Mouse (Mus musculus): ENCODE measurements around the gene Slc20a1. TPM values are rescaled to one million over a fixed set of nuclear protein-coding genes. Genes with fewer than 3 reads are reported as not detected.
A peak's percentile ranks its signal among the peaks of the same experiment; 100 is the strongest.

The Slc20a1 gene
- 10 to 100 TPM in 1 of 4 experiments, 1 to 10 TPM in 3; 7.5 to 11.3 (median 8.6) TPM for total RNA-seq (2022)

DNA sequence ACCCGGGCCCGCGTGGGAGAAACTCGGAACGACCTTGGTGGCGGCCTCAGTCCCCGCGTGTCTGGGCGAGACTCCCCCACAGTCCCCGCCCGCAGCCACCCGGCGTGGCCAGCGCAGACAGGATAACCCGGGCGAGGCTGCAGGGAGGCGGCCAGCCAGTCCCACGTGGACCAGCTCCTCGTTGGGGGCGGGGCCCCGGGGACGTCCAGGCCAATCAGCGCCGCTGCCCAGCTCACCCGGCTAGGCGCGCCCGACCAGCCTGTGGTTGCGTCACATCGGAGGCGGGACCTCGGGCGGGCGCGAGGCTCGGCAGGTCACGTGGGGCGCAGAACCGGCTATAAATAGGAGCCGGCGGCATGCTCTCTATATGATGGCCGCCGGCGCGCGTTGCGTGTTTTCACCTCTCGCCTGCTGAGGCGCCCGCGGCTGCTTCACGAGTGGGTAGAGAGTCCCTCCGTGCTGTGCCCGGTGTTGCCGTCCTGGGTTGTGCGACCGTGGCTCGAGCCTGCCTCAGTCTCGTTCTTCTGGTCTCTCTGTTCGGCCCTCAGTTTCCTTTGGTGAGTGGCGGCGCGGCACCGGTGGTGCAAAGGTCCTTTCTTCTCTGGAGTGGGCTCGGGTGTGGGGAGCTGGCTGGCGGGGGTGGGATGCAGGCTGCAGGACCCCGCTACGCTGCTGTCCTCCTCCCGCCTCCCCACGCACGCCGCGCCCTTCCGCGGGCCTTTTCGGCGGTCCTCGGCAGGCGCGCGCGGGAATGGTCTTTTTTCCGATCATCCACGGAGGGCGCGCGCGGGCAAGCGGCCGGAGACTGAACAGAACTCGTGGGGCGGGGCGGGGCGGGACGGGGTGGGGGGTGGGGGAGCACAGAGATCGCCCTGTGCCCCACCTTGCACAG is at the start of gene Slc20a1:
TSS of gene Slc20a1 (plus strand) at position 329 of the 892 bp plus-strand sequence.
- DNase-seq (ENCODE audit: low spot score in 2 of 2) = peak; percentile 98 to 99

DNA sequence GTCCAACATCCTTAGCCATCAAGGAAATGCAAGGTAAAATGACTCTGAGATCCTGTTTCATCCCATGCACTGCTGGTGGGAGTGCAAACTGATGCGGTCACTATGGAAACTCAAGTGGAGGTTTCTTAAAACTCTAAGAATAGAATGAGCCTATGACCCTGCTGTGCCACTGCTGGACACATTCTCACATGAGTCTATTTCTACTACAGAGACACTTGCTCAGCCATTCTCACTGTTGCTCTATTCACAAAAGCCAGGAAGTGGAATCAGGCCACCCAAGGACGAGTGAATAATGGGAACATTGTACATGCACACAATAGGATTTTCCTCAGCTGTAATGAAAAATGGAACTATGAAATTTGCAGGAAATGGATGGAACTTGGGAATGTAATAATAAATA is 49.7 kb upstream of the Slc20a1 start:
- DNase-seq (ENCODE audit: low spot score in 2 of 2) = no peak

DNA sequence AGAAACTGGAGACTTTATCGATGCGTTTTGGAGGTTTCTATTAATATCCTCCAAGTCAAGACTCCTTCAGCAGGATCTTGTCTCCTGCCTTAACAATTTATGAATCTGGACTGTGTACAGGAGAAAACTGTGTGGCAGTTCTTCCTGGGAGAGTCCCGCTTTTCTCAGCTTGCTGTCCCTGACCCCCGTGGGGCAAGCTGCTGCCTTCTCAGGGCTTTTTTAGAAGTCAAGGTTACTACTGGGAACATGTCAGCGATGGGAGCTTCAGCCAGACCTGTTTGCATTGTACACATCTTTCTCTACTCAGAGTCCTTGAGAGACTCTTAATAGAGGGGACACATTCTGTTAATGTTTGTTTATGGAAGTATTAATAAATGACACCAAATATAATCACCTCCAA is 48.2 kb upstream of the Slc20a1 start:
- DNase-seq (ENCODE audit: low spot score in 2 of 2) = no peak

DNA sequence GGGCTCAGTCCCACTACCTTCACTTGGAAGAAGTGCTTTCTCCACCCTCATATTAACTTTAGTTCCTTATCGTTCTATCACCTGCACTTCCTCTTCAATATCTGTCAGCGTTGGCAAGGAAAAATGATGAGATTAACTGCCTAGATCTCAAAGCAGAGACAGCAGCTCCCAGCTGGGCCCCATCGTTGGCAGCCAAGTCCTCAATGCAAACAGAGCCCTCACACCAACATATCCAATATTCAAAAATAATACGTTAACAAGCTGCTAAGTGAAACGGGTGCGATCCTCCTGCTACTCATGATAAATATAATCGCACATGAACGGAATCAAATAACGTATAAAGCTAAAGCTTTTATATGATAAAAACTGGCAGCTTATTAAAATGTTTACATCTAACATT is 47.5 kb upstream of the Slc20a1 start:
- DNase-seq (ENCODE audit: low spot score in 2 of 2) = no peak

DNA sequence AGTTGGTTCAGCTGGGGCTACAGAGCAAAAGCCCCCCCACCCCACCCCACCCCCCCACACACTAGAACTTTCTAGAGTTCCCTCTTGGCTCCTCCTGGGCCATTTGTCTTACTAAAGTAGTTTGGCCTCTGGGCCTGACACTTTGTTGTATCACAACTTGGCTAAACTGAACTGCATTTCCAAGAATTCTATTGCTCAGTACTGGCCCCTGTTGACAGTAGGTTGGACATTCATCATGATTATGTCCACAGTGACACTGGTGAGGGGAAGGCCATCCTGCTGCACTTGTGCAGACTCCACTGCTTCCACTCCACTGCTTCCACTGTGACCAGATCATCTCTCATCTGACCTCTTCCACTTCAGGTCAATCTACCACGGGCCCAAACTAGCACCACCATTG is 45.8 kb upstream of the Slc20a1 start:
- no peak for DNase-seq (ENCODE audit: low spot score in 2 of 2)

DNA sequence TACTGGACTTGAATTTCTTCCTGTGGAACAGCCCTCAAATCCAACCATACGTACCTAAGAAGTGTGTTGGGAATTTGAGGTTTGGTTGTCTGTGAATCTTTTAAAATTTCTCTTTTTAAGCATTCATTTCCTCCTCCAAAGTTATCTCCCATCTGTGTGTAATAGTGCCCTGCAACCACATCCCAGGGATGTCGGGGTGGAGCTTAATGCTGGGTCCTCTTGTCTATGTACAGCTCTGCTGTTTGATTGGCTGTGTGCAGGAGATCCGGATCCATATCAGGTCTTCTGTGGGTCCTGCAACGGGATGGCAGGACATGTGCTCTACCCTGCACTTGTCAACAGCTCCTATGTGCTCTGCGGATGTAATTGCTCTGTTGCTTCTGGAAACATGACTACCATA is 33.7 kb upstream of the Slc20a1 start:
- no peak for DNase-seq (ENCODE audit: low spot score in 2 of 2)

DNA sequence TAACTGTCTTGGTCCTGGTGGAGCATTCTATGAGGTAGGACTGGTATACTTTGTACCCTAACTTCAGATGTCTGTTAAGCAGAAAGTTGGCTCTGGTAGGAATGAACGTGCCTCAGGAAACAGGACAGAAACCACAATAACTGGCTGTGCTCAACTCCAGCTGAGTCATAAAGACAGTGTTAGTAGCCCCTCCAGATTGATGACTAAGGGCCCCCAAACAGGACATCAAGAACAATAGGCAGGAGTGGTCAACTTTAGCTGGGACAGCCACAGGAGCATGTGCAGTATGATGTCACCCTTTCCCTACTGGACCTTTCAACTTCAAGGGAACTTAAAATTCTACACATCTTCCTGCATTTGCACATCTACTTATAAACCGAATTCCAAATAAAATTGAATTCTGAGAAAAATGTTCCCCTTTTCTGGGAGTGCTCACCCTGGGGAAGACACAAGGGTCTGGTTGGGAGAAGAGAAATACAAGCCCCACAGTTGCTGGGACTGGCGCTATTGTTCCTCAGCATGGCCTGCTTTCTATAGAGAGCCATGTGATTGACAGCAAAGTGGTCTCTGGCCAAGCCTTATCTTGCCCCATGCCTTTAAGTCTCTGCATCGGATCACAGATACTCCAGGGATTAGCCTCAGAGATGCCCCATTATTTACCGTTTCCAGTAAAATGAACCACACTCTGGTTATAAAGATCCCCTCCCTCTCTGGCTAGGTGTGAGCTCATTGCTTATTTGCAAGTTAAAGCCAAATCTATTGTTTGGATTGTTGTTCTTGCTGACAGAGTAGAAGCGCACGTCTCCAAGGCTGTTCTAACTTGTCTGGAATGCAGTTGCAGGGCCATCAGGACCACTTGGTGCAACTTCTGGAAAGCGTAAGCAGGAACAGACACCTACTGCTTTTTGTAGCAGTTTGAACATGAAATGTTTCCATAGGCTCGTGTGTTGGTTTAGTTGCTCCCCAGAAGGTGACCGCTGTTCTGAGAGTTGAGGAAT is 31.8 kb upstream of the Slc20a1 start:
- no peak for DNase-seq (ENCODE audit: low spot score in 2 of 2)

DNA sequence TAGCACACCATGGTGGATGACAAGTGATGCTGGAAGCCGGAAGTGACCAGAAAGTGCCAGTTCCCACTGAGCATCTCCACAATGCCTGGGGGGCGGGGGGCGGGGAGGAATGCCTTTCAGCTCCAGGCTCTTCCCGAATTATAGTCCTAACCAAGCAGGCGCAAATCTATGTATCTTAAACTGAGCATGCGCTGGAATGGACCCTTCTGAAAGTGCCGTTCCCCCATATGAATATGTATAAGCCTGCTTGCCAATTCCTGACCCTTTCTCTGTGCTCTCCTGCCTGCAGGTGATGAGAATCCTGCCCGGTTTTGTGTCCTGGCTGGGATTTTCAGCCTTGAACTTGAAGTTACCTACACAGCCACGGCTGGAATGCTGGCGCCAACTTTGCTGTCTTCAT is 25.2 kb upstream of the Slc20a1 start:
- DNase-seq (ENCODE audit: low spot score in 2 of 2) = no peak

DNA sequence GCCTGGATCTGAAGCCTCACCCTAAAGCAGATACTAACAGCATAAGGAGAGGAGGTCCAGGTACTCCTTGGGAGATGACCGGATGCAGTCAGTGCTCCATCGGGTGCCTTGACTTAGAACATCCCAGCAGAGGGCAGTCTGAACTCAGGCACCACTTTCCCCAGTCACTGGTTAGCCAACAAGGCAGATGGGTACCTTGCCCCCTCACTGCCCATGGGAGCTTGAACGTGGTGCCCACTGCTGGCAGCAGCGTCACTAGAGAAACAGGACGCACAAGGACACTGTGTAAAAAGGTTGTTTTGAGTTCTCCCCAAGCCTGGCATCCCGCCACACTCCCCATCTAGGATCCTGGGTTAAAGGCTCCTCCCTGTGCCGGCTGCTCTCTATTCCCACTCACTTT is 24.1 kb upstream of the Slc20a1 start:
- peak; percentile 16 to 27 for DNase-seq (ENCODE audit: low spot score in 2 of 2)

DNA sequence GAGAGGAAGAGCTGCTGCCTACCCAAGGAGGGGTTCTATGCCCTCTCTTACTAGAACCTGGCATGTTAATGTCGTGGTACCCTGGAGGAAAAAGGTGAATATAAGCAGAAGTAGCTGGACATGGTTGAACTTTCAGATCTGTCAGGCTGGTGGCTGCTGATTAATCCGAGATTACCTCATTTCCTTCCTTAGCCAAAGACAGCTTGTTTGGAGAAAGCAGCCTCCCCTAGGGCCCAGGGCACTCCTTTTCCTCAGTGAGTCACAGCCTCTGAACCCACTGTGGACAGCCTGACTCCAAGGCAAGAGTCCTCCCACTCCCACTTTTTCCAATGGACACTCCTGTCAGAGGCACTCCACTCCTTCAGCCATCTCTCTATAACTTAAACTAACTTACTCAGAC is 22.9 kb upstream of the Slc20a1 start:
- DNase-seq (ENCODE audit: low spot score in 2 of 2) = no peak

DNA sequence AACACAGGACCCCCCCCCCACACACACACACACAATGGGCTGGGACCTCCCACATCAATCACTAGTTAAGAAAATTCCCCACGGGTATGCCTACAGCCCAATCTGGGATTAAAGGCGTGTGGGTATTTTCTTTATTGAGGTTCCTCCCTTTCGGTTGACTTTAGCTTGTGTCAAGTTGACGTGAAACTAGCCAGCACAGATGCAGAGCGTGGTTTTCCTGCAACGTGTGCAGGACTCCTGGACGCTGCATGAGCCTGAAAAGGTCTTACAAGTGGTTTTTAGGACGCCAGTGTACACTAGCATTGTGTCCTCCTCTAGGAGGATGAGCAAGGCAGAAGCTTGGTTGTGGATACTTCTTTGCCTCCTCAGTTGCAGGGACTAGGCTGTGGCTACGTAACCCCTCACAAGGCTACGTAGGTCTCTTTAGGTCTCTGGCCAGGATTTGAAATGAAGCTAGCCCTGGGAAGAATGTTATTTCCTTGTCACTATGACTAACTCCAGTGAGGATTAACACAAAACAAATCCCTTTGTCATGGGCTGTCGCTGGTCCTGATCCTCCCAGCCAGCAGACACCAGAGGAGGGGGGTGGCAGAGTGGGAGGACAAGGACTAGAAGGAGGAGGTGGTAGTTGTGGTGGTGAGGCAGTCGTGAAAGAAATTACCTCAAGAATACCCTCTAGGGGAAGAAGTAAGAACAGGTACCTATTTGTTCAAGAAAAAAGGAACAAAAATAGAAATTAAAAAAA is 21.7 kb upstream of the Slc20a1 start:
- no peak for DNase-seq (ENCODE audit: low spot score in 2 of 2)

DNA sequence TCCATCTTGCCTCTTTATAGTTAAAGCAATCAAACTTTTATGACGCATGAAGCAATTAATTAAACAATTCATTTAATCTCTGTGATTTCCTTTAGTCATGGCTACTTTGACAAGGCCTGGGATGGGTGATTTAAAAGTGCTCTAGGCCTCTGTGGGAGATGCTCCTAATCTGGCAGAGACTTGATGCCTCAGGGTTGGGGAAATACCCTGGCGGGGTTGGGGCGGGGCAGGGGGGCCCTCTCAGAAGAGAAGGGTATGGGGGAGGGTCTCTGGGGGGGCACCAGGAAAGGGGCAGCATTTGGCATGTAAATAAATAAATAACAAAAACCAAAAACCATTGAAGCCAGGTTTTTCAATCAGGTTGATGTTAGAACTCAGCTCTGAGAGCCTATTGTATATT is 20.9 kb upstream of the Slc20a1 start:
- no peak for DNase-seq (ENCODE audit: low spot score in 2 of 2)

DNA sequence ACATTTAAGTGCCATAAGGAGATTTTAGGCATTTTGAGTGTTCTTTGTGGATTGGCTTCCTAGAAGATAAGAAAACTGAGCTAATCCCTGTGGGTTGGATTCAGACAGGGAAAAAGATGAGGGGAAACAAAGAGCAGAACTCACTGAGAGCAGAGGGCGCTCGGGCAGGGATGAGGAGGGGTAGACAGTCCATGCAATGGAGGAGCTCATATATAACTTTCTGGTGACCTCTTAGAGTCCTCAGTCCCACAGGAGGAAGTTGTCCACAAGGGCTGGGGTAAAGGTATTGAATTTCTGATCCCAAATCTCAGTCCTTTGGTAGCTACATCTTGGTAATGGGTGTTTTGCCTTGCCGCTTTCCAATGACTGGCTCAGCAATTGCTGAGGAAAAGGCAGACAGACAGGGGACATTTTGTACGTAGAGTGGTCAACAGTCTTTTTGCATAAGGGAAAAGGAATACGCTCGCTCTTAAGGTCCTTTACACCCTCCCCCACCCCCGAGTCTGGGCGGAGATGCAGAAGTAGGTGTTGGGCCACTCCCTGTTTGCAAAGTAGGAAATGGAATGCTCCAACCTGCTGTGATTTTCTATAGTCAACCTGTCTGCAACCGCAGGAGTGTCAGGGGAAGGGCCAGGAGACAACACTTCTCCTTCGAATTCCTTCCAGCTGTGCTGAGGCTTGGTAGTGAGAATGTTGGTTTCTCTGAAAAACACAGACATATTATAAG is 20.2 kb upstream of the Slc20a1 start:
- no peak for DNase-seq (ENCODE audit: low spot score in 2 of 2)

DNA sequence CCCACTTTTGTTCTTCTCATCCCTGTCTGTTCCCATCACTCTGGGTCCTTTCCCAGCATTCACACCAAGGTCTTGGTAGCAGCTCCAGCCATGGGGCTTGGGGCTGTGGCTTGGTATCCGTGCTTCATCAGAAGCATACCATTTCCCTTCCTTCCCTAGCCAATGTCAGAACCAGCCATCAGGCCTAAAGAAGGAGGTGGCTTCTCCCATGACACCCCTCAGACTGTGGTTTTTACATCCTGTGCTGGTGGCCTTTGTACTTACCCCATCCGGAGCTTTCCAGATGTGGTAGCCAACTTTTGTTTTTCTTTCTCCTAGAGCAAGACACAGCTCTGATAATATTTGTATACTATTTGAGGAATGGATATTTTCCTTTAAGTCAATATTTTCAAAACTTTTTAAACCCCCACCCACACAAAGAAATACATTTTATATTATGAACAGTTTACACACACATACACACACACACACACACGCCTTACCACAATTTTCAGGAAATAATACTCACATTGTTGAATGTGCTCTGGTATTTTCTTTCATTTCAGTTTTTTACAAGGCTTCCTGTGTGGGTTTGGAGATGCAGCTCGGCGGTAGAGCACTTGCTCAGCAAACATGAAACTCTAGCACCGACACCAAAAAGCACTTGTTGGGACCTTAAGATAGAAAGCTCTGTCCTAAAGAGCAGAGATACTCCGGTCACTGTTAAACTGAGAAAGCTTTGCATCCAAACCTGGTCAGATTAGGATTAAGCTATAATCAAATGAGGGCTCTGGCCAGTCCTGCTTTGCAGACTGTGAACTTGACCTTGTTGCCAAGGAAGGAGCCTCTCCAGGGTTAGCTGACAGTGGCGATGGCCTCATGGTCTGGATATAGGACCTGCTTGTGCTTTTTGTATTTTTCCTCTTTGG is 18.4 kb upstream of the Slc20a1 start:
- no peak for DNase-seq (ENCODE audit: low spot score in 2 of 2)

DNA sequence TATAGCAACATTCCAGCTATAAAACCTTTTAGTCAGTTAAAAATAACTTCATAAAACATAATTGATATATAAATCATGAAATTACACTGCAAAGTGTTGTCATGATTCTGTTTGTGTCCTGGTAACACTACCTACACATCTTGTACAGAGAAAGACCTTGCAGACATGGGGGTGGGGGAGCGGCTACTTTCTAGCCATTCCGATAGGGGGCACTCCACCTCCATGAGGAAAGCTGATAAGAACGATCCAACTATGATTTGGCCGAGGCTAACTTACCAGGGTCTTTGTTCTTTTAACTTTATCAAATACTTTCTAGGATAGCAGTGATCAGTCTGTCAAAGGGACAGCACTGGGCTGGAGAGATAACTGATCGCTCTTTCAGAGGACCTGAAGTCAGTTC is 17.1 kb upstream of the Slc20a1 start:
- DNase-seq (ENCODE audit: low spot score in 2 of 2) = no peak

DNA sequence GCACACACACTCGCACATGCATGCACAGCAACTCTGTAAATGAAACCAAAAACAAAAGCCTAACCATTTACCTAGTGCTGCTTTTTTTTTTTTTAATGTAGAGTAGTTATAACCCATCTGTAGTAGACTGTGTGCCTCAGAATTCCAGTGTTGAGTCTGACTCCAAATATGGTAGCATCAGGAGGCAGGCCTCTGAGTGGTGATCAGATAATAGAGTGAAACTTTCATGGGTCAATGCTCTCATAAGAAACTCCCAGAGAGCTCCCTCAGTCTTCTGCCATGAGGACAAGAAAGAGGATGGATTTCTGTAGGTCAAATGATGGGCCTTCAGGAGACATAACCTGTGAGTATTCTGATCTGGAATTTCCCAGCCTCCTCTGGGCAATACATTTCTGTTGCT is 16.2 kb upstream of the Slc20a1 start:
- no peak for DNase-seq (ENCODE audit: low spot score in 2 of 2)

DNA sequence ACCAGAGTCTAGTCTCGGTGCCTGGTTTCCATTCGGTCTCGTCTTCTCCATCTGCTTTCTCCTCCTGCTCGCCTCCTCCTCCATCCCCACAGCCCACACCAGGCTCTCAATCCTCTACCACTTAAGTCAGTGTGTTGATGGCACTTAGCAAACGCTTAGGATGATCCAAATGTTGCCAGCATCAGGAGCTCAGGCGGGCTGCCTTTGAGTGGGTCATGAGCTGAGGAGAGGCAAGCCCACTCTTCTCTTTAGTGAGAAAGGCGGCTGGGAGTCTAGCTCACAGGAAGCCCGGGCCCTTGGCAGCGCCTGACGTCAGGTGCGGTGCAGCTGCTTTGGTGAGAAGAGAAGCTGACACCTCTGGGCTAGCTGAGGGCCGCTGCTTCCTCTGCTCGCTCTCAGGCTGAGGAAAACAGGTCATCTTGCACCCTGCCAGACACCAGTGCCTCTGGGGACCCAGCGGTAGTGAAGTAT is 15.0 kb upstream of the Slc20a1 start:
- DNase-seq (ENCODE audit: low spot score in 2 of 2) = no peak

DNA sequence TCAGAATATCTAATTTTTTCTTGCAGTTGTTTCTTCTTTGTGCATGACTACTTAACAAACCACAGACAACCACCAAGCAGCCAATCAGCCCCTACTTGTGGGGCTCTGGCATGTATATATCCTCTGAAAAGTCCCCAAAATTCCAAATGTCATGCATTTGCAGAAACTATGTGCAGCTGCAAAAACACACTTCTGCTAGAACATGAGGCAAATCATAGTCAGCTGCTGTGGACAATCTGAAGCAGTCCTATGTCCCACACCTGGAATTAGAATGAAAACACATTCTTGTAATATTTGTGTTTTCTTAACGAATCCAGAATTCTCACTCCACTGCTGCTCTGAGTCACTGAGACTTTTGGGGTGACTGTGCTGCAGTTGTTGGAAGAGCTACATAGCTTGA is 13.7 kb upstream of the Slc20a1 start:
- DNase-seq (ENCODE audit: low spot score in 2 of 2) = no peak

DNA sequence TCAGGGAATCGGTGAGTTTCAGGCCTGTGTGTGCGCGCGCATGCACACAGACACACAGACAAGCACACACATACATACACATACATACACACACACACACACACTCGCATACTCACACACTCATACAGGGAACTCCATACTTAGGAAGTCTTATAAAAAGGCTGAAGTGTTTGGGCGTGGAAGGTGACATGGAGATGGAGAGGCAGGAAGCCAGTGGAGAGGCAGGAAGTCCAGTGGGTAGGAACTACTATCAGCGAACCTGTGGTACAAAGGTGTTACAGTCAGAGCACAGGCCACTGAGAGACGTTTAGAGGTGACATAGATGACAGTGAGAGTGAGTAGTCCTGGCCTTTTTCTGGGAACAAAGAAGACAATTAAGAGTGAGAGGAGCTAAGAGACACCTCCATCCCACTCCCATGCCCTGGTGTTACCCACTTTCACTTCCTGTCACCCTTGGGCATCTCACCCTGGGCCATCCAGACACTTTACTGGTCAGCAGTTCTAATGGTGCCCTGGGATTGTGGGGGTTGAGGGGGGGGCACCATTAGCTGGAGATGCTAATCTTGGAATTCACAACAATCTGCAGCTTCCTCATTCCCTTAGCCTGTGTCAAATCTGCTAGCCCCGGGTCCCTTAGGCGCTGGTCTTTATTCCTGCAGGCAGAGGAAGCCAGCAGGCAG is 12.8 kb upstream of the Slc20a1 start:
- no peak for DNase-seq (ENCODE audit: low spot score in 2 of 2)

Measured in gastrocnemius, adult 8-10 months (tissue).